Mouse (Mus musculus) heart, adult 2 months (tissue): ENCODE measurements around the gene Ifitm10.

ENCODE experiments used
- CTCF ChIP-seq: fragments of 200-600 bp; IDR thresholded peaks from 2 replicates; pipeline ENCODE4 v1.8.1; 2022; ENCODE audit warnings: antibody characterized with exemption, mild to moderate bottlenecking, moderate library complexity
- EP300 ChIP-seq: fragments of 200-500 bp; IDR thresholded peaks from 2 replicates; pipeline ENCODE4 v1.6.1; 2011; ENCODE audit warnings: low read depth, low read length, control low read depth; ENCODE audit not compliant: insufficient read depth
- POLR2A ChIP-seq: fragments of 200-500 bp; IDR thresholded peaks from 2 replicates; pipeline ENCODE4 v1.6.1; 2011; ENCODE audit warnings: mild to moderate bottlenecking, low read depth, low read length, control low read depth; ENCODE audit not compliant: insufficient read depth

- TF ChIP-seq CTCF (no peak), POLR2A (no peak), EP300 (no peak)
Observed at GRCm38 (mm10) chr7:142409603-142410002, 36.0 kb upstream of the Ifitm10 start.
